Mouse (Mus musculus): ENCODE data around the gene Fam178b.

Gene Fam178b

GRCm38 (mm10) chr1:36682620-36683355 is at the start of gene Fam178b:
Gene Fam178b (minus strand): TSS chr1:36683183.
- no peak for DNase-seq

- no peak for DNase-seq
These were observed 41.1 kb upstream of the Fam178b start for GRCm38 (mm10) chr1:36724057-36724431.

GRCm38 (mm10) chr1:36723146-36724056 is 40.4 kb upstream of the Fam178b start:
- no peak for DNase-seq

- DNase-seq = no peak
These were observed 35.8 kb upstream of the Fam178b start for GRCm38 (mm10) chr1:36718786-36719185.

DNA sequence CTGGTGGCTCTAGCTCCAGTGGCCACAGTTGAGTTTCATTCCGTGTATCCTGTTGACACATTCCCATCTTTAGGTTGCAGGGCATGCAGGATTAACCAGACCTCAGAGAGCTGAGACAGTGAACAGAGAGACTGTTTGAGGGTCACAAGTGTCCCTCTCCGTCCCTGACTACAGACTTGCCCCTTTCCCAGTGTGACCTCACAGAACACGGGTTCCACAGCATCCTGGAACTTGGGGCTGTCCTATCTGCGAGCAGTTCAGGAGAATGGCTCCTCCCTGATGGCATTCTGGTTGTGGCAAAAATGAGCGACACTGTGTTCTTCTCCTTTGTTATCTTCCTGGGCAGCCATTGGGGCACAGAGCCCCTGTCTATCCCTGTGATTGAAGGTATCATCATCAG is 31.3 kb upstream of the Fam178b start, which contains the start of gene Actr1b:
Actr1b (minus strand) TSS at position 112 of the 400 bp plus-strand sequence.
- DNase-seq = no peak

DNA sequence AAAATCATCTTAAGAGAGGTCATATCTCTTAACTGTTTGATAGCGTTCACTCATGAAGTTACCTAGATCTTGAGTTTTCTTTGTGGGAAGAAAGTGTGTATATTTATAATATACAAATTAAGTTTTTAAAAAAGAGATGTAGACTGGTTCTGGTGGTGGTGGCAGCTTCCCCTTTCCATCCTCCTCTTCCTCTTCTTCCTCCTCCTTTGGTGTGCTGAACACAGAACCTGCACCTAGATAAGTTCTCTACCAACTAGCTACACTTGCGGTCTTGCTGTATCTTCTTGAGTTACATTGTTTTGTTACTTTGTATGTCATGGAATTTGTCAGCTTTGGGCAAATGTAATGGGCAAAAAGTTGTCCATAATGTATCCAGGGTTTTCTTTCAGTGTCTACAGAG is 28.1 kb upstream of the Fam178b start:
- DNase-seq = no peak

DNA sequence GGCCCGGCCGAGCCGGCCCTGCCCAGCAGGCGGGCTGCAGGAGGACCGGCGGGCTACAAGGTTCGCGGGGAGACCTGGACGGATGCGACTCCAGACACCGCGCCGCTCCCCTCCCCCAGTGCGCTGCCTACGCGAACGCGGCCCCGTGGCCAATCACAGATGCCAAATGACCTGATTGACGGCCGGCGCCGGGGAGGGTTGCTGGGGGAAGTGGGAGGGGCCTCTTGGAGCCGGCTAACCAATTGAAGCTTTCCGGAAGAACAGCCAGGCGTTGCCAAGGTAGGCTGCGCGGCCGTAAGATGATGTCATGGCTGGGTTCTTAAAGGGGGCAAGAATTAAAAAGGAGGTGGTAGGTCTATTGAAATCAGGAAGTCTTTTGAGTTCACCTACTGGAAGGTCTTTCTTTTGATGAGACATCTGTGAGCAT is 26.9 kb upstream of the Fam178b start, which contains the start of gene 4933424G06Rik:
4933424G06Rik (plus strand) TSS at position 296 of the 427 bp plus-strand sequence.
- DNase-seq = peak; percentile 98 to 99

DNA sequence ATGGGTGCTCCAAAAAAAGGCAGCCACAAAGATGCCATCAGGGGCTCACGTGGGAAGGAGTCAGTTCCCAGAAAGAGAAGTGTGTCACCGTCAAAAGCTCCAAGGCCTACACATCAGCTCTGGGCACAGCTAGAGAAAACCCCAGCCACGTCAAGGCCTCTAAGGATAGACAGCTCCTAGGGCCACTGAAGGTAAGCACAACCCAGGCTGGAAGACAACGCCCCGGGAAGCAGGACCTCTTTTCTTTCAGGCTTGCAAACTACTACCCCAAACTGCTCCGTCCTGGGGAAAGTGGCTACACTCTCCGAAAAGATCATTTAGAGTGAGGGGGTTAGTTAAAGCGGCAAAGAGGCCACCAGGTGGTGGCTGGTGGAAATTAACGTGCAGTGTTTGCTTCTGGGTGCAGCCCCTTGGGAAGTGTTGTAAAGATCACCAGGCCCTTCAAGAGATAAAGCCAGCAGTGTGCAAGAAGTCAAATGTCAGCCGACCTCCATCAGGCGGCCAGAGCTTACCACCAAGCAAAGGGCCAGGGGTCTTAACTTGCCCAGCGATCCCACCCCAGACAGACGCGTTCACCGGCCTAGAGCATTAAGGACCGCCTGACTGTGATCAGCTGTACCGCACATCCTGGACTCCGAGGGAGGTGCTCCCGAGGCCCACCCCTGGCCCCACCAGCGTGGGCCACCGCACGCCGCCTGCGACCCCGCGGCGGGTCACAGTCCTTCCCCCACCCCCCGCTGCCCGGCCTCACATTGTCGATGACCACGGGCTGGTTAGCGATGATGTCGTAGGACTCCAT is 26.3 kb upstream of the Fam178b start:
- DNase-seq = peak; percentile 33 to 41

- no peak for DNase-seq
These were observed 25.6 kb upstream of the Fam178b start for GRCm38 (mm10) chr1:36708626-36709025.

- peak in 1 of 2 experiments; percentile 2 for DNase-seq
These were observed 24.8 kb upstream of the Fam178b start for GRCm38 (mm10) chr1:36707797-36708196.

GRCm38 (mm10) chr1:36707166-36707565 is 24.2 kb upstream of the Fam178b start:
- peak in 1 of 2 experiments; percentile 7 for DNase-seq

GRCm38 (mm10) chr1:36697030-36697429 is 14.0 kb upstream of the Fam178b start:
- no peak for DNase-seq

GRCm38 (mm10) chr1:36696411-36696810 is 13.4 kb upstream of the Fam178b start:
- DNase-seq = no peak

- DNase-seq = no peak
These were observed 11.9 kb upstream of the Fam178b start for GRCm38 (mm10) chr1:36694871-36695270.

- peak; percentile 97 to 98 for DNase-seq
These were observed 8.5 kb upstream of the Fam178b start, which contains the start of gene Cox5b for GRCm38 (mm10) chr1:36691271-36692155. Gene Cox5b (plus strand): TSS chr1:36691449.

GRCm38 (mm10) chr1:36690671-36691235 is 7.8 kb upstream of the Fam178b start:
- DNase-seq = no peak

DNA sequence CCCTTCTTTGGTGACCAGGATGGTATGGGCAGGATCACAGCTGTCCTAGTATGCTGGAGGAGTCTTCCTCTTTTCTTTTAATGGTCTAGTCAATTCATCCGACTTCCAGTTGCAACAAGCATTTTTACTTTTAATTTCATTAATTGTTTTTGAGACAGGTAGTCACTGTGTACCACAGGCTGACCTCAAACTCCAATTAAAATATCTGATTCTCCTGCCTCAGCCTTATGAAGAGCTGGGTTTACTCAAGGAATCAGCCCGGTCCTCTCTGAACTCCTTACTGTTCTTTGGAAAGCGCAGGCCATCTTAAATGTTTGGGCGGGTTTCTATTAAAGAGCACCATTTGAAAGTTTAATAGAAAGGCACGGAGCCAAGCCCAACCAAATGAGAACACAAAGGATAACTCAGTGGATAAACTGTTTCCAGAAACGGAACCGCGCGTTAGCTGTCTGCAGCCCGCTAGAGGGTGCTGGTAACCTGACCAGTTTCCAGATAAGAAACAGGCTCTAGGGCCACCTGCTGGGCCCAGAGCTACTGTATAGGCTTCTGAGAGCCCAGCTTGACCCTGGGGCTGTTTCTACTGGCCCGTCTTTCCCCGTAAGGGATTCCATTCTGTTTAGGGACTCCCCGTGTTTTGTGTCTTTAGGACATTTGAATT is 956 bp upstream of the Fam178b start:
- DNase-seq = peak; percentile 84

DNA sequence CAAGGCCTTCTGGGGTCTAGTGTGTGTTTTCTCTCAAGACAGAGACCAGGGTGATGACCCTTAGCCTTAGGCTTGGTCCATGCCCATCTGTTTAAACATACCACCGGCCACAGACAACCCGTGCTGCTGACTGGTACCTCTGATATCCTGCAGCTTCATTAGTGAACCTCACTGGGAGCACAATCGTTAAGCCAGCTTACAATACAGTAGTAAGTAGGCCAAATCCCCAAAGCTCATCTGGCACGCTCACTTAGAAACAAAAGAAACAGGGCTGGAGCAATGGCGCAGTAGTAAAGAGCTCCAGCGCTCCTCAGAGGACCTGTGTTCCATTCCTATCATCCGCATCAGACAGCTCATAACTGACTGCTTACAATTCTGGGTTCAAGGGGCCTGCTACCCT is 2.1 kb downstream of the Fam178b start:
- DNase-seq = no peak

DNA sequence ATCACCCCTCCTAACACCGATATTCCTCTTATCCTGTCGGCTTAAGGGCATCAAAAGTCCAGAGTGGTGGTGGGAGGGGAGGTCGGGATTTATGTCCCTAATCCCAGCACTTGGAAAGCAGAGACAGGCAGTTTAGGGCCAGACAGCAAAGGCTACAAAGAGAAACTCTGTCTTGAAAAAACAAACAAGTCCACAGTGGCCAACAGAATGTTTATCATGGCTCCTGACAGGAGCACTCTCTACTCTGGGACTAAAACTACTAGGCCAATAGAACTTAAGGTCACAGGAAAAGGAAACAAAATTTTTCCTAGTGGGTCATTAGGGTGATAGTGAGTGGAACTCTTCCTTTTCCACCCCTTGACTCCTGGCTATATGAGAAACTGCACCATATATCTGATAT is 8.0 kb downstream of the Fam178b start:
- DNase-seq = no peak

- DNase-seq = no peak
These were observed 10.2 kb downstream of the Fam178b start for GRCm38 (mm10) chr1:36672648-36673350.

Data from cerebellum, adult 18-20 months (tissue).